Mouse (Mus musculus) cerebellum, postnatal 4 days (tissue): Measurements from ENCODE around the gene Wdhd1.
A peak's percentile ranks its signal among the peaks of the same experiment; 100 is the strongest.
"Not testable (repeated sequence)": the region's sequence is repeated elsewhere in the genome, so short reads cannot be mapped to it uniquely, and the experiment has no call there.

Experiments used
- DNase-seq, 2 experiments: peaks; one replicate each; pipeline ENCODE4 v3.0.0; 2022; ENCODE audit warnings: low spot score in 2 of 2, mixed read lengths in 1 of 2

Wdhd1 gene

GRCm38 (mm10) chr14:47276637-47277393, at the start of gene Wdhd1, which contains the start of gene Socs4:
Gene Wdhd1, minus strand, starts transcription at chr14:47276857.
Gene Socs4, plus strand, starts transcription at chr14:47276931.
- DNase-seq, result peak; percentile 91 to 96

GRCm38 (mm10) chr14:47325965-47326761, 49.5 kb upstream of the Wdhd1 start:
- no peak for DNase-seq

DNA sequence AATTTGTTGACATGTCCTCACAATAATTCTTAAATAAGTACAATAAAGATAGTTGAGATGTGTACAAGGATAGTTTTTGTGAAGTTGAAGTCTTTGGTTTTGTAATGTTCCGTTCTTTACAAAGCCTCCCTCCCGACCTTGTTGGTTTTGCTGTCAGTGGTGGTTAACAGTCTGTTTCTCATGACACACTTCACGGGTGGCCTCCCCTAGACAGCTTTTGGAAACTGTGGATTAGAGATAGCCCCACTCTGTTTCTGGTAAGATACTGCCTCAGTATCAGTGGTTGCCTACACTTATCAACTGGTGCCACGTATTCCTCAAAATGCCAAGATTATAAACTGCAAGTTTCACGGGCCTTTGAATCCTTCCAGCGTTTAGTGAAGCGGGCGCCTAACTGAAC, 44.9 kb upstream of the Wdhd1 start:
- not testable (repeated sequence) for DNase-seq

- no peak for DNase-seq
Observed at GRCm38 (mm10) chr14:47319362-47319761, 42.7 kb upstream of the Wdhd1 start.

- no peak for DNase-seq
Observed at GRCm38 (mm10) chr14:47310342-47311181, 33.9 kb upstream of the Wdhd1 start.

- DNase-seq, result no peak
Observed at GRCm38 (mm10) chr14:47309061-47309460, 32.4 kb upstream of the Wdhd1 start.

GRCm38 (mm10) chr14:47307669-47308068, 31.0 kb upstream of the Wdhd1 start:
- DNase-seq, result no peak

DNA sequence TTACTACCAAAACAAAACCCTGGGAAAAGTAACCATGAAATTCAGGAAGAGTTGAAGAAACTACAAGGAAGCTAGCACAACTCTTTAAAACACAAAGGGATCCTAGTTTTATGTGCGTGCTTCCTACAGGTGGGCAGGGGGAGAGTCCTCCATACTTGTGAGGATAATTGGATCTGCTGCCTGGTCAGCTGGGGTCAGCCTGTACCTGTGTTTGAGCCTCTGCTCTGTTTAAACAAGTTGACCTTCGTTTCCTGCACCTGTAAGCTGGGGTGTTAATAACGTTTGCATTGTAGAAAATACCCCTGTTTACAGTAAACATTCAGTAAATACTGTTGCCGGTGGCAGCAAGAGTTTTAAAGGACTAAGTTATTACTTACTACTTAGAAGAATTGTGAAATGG, 29.3 kb upstream of the Wdhd1 start:
- DNase-seq, result no peak

- DNase-seq, result no peak
Observed at GRCm38 (mm10) chr14:47304814-47305405, 28.3 kb upstream of the Wdhd1 start.

DNA sequence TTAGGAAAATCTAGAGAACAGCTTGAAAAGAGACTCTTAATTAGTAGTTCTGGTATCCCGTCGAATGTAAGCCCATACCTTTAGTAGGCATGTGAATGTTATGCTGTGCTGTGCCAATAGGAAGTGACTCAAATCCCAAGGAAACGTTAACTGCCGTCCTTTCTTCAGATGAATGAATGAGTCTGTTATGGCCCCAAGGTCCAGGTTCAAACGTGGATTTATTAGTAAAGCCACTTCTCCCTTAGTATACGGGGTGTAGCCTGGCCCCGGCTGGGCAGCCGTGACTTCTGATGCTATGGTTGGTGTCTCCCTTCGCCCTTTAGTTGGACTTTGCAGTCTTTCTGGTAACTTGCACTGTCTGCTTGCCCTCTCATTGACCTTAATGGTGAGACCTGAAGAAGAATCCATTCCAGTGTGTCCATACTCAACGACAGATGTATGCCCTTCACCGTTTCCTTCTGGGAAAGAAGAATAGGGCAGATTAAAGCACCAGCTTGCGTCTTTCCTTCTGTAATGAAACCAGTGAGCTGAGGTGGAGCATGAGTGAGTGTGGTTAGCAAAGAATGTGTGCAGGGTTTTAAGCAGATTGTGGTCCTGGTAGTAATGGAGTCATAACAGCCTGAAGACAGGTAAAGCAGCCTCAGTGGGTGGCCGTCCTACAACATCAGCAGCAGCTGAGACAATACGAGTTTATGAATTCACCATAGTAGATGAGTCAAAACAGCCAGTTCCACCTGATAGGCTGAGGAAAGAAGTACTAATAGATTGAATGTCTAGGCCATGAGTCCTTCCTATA, 26.4 kb upstream of the Wdhd1 start:
- no peak for DNase-seq

DNA sequence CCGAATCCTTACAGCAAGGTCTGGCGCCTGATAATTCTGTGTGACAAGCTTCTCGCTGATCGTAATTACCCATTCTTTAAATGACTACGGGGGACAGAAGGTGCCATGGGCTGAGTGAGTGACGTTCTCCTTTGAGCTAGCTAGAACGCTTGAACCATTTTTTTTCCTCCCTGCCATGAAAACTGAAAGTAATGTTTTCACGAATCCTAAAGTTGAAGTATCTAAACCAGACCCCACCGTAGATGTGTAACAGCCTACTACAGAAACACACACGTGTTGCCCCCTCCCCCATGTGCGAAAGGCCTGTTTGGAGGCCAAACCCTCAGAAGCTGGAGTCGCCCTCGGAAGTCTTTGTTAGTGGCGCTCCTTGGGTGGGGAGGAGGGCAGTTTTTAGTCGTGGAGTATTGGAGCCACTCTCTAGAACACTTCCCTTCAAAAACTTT, 22.2 kb upstream of the Wdhd1 start:
- DNase-seq, result no peak

- no peak for DNase-seq
Observed at GRCm38 (mm10) chr14:47298408-47298792, 21.7 kb upstream of the Wdhd1 start.

GRCm38 (mm10) chr14:47297785-47298407, 21.2 kb upstream of the Wdhd1 start, which contains the start of gene Mapk1ip1l:
Gene Mapk1ip1l, plus strand, starts transcription at chr14:47298266.
- peak; percentile 94 to 97 for DNase-seq

GRCm38 (mm10) chr14:47296232-47296631, 19.6 kb upstream of the Wdhd1 start:
- no peak for DNase-seq

DNA sequence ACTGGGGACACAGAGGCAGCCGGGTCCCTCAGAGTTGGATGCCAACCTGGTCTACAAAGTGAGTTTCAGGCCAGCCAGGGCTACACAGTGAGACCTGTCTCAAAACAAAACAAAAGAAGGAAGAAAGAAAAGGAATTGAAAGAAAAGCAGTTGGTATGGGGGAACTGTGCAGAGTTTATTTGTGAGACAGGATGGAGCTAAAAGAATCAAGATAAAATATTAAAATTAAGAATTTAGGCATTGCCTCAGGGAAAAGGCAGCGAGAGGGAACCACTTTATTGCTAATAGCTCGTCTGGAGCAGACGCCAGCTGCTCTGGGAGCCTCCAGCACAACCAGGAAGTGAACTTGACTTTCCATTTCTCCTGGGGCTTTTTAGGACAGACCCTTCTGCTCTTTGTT, 17.5 kb upstream of the Wdhd1 start:
- DNase-seq, result no peak

DNA sequence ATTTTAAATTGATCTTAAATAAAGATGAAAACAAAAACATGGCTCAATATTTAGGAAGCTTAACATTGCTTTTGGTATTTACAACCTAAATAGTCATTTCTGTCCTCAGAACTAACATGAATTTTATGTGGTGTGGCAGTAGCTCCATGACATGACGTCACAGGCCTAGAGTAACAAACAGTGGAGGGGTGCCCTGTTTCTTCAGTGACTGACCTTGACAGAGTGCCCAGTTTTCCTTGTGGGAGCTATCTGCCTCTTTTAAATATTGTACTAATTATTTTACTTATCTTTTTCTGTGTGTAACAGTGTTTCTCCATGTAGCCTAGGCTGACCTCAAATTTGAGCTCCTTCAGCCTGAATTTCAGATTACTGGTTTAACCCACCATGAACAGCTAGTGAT, 15.1 kb upstream of the Wdhd1 start:
- DNase-seq, result no peak

DNA sequence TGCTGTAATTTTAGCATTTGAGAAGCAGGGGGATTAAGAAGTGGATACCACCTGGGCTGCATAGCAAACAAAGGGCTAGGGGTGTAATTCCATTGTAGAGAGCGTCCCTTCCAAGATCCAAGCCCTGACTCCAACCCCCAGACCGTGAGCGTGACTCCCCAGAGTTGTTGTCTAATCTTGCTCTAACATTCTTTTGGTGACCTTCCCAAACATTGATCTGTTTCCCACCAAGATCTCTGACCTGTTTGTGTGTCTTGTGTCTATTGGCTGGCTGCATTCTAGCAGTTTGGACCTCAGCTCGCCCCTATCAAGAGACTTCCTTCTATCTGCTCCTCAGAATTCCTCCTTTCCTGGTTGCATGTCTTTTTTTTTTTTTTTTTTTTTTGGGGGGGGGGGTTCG, 10.4 kb upstream of the Wdhd1 start:
- no peak for DNase-seq

DNA sequence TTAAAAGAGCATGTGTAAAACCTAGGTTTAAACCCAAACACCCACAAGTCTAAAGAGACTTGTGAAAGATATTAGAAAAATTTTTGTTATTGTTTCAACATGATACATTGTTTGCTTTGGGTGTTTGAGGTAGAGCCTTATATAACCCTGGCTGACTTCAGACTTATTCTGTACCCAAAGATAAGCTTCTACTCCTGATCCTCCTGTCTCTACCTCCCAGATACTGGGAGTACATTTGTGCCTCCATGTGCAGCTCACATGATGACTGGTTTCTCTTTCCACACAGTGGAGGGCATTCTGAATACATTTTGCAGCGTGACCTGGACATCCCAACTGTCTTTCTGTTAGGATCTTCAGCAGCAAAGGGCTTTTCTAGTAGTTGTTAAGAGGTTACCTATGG, 9.6 kb upstream of the Wdhd1 start:
- DNase-seq, result no peak

DNA sequence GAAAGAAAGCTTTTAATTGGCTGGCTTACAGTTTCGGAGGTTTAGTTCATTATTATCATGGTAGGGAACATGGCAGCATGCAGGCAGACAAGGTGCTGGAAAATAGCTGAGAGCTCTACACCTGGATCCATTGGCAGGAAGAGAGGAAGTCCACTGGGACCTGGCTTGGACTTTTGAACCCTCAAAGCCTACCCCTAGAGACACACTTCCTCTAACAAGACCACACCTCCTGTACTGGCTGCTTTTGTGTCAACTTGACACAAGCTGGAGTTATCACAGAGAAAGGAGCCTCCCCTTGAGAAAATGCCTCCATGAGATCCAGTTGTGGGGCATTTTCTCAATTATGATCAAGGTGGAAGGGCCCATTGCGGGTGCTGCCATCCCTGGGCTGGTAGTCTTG, 8.6 kb upstream of the Wdhd1 start:
- DNase-seq, result no peak

DNA sequence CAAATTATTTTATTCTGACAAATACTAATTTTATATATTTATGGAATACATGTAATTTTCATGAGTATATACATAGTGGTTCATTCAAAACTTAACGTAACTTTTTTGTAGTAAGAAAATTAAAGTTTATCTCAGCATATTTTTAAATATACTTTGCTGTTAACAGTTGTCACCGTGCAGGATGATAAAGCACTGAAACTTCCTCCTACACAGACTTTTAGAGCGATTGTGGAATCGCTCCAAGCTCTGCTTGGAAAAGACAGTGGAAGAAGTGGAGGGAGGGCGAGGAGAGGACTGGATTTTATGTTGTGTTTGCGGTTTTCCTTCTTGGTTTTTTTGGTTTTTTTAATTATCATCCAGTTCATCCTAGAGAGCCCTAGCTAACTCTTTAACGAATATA, 6.9 kb upstream of the Wdhd1 start:
- DNase-seq, result no peak
